Mouse (Mus musculus): Measurements from ENCODE around the gene Rchy1.

- TF ChIP-seq POLR2A (IDR thresholded peaks at IDR 0.05; ENCODE audit: low read depth, low read length): no peak
- no peak for TF ChIP-seq CTCF (conservative IDR thresholded peaks at IDR 0.05; ENCODE audit: insufficient read depth, insufficient read length, low read depth, low read length)
Observed at GRCm38 (mm10) chr5:91985721-91986120, 22.9 kb upstream of the Rchy1 start.
